Mouse (Mus musculus) erythroblast, embryonic 14.5 days (primary cell): ENCODE measurements at regions not wholly inside any gene's neighbourhood (a gene's known extent, or its start where the extent isn't known, plus 50 kb on each side); places are given as distances from the start of the nearest gene placed in this dataset.

Experiments used
- H3K27me3 ChIP-seq: 2 replicates; pipeline ENCODE4 v1.6.1; 2012; ENCODE audit warnings: inconsistent platforms; ENCODE audit not compliant: control insufficient read depth
- H3K36me3 ChIP-seq: 2 replicates; pipeline ENCODE4 v1.6.1; 2012; ENCODE audit warnings: mild to moderate bottlenecking, inconsistent platforms; ENCODE audit not compliant: control insufficient read depth
- H3K4me1 ChIP-seq: 2 replicates; pipeline ENCODE4 v1.6.1; 2012; ENCODE audit warnings: inconsistent platforms; ENCODE audit not compliant: control insufficient read depth
- H3K4me3 ChIP-seq: replicated peaks from 2 replicates; pipeline ENCODE3; 2012; ENCODE audit warnings: moderate library complexity, mild to moderate bottlenecking, inconsistent platforms
- H3K9me3 ChIP-seq: 2 replicates; pipeline ENCODE4 v1.6.1; 2012; ENCODE audit warnings: low read length, inconsistent platforms, mixed read lengths; ENCODE audit not compliant: control insufficient read depth
- GATA1 ChIP-seq: IDR thresholded peaks from 2 replicates; pipeline ENCODE4 v1.6.1; 2012; ENCODE audit warnings: low read length, inconsistent platforms, mixed read lengths
- TAL1 ChIP-seq: IDR thresholded peaks from 3 replicates; pipeline ENCODE4 v1.6.1; 2012; ENCODE audit warnings: low read length, inconsistent platforms, mixed read lengths

DNA sequence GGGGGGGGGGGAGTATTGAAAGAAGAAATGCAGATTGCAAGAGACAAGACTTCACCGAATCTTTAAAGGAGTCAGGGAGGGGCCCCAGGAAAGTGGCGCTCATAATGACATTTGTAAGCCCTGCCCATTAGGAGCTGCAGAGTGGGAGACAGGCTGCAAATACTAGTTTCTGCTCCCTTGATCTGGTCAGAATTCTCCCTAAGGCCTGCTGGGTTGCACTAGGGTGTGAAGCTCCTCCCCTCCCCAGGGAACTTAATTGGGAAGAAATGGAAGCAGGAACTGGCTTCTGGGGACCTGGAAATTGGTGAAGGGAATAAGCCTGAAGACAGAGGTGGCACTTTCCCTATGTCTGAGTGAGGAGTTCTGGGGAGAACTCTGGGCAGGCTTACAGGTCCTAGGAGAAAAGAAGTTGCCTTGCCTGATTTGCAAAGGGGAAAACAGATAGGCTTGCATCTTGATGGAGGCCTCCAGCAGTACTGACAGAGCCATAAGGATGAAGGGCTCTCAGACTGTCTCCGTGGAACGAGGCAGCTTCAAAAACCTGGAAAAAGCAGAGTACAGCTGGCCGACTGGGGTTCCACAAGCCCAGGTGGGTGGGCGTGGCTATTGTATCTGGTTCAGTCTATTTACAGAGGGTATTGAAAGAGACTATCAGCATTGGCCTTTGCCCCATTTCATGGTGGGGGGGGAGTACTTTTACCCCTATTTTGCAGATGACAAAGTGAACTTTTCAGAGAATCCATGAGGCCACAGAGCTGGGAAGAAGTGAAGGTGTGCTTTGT lies 125.7 kb downstream of the Plpp3 start:
- Histone ChIP-seq H3K9me3 (no peaks in the 10 kb centered on the region), H3K36me3 (no peaks in the 10 kb centered on the region), H3K4me1 (no peaks in the 10 kb centered on the region), H3K27me3 (no peaks in the 10 kb centered on the region), H3K4me3 (no peak overlapping the region)
- TF ChIP-seq GATA1 (no peak), TAL1 (no peak)

DNA sequence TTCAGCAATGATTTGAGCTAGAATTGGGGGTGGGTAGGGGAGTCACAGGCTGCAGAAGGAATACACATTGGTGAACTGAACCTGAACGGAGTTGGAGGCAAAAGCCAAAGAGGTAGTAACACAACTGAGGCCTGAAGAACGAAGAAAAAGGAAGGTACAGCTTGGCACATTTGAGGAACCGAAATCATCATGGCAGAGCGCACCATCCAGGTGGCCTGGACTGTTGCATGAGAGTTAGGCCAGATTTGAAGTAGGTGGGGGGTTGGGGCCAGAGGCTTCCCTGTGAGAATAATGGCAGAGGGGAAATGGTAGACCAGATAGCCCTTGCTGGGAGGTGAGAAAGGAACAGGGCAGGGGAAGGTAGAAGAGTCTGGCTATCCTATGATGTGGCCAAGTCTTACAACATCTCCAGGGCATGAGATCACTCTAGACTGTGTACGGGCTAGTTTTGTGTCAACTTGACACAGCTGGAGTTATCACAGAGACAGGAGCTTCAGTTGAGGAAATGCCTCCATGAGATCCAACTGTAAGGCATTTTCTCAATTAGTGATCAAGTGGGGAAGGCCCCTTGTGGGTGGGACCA lies 128.4 kb downstream of the Plpp3 start:
- H3K4me3 ChIP-seq = no peak overlapping the region
- H3K4me1 ChIP-seq = no peaks in the 10 kb centered on the region
- no peaks in the 10 kb centered on the region for H3K9me3 ChIP-seq
- no peaks in the 10 kb centered on the region for H3K36me3 ChIP-seq
- TF ChIP-seq TAL1 (no peak), GATA1 (no peak)
- no peaks in the 10 kb centered on the region for H3K27me3 ChIP-seq

DNA sequence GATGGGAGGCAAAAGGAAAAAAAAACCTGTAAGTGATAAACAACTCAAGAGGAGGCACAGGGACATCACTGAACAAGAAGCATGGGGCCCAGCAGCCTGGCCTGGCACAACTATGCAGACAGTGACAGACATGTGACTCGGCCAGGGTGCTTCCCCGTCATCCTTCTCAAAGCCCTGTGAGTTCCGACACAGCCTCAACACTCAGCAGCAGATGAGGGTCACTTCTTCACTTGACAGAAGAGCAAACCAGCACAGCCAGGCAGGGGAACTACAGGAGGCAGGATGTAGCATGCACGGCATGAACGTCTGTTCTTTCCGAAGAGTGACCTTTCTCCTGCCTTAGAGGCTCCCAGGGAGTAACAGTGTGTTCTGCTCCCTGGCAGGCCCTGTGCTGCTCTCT lies 129.2 kb downstream of the Plpp3 start:
- Histone ChIP-seq H3K4me1 (no peaks in the 10 kb centered on the region), H3K4me3 (no peak overlapping the region), H3K36me3 (no peaks in the 10 kb centered on the region), H3K27me3 (no peaks in the 10 kb centered on the region), H3K9me3 (no peaks in the 10 kb centered on the region)
- no peak for TF ChIP-seq GATA1

DNA sequence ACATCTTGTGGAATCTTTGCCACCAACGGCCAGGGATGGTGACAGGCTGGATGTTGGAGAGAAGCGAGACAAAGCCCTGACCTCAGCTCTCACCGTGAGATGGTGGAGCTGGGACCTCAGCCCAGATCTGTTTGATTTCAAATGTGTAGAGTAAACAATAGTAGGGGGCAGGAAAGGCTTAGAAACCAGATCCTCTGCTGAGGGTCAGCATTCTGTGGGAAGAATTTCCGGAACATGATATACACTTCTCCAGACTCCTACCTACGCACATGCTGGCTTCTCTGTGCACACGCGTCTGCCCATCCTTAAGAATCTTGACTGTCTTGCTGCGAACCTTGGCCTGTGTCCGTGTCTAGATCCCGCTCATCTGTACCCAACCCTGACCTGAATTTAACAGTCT lies 129.7 kb downstream of the Plpp3 start:
- Histone ChIP-seq H3K4me3 (no peak overlapping the region), H3K9me3 (no peaks in the 10 kb centered on the region), H3K4me1 (no peaks in the 10 kb centered on the region), H3K27me3 (no peaks in the 10 kb centered on the region), H3K36me3 (no peaks in the 10 kb centered on the region)
- no peak for TF ChIP-seq GATA1
- no peak for TF ChIP-seq TAL1

DNA sequence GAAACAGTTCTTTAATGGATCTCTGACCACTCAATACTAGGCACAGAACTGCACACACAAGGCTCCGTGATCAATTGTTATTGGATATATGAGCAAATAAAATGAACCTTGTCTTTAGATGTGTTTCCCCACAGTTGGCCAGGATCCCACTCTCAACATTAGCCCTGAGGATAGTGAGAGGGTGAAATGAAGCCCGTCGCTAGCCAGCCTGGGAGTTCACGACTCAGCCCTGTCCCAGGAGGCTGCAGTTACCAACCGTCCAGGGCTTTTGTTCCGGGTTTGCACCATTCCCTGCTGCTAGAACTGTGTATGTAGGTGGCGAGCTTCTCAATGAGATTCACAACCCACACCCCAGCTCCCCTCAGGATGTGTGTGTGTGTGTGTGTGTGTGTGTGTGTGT lies 130.3 kb downstream of the Plpp3 start:
- H3K4me1 ChIP-seq = no peaks in the 10 kb centered on the region
- no peak overlapping the region for H3K4me3 ChIP-seq
- H3K36me3 ChIP-seq = no peaks in the 10 kb centered on the region
- H3K9me3 ChIP-seq = no peaks in the 10 kb centered on the region
- TF ChIP-seq GATA1 (no peak), TAL1 (no peak)
- no peaks in the 10 kb centered on the region for H3K27me3 ChIP-seq

DNA sequence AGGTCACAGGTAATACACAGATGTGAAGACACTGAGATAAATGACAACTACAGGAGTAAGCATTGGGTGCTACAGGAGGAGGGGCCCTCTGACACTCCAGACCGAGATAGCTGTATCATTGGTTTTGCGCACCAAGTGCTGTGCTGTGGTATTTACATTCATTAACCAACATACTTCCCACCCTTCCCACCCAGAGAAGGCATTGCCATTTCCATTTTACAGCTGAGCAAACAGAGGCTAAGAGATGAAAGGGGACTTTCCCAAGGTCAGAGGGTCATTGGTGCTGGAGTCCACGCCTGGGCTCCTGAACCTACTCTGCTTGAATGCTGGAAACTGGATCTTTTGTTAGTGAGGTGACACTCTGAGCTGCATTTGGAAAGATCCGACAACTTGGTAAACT lies 132.5 kb downstream of the Plpp3 start:
- Histone ChIP-seq H3K9me3 (no peaks in the 10 kb centered on the region), H3K4me1 (no peaks in the 10 kb centered on the region), H3K4me3 (no peak overlapping the region), H3K36me3 (no peaks in the 10 kb centered on the region), H3K27me3 (no peaks in the 10 kb centered on the region)
- no peak for TF ChIP-seq TAL1
- TF ChIP-seq GATA1 = no peak

DNA sequence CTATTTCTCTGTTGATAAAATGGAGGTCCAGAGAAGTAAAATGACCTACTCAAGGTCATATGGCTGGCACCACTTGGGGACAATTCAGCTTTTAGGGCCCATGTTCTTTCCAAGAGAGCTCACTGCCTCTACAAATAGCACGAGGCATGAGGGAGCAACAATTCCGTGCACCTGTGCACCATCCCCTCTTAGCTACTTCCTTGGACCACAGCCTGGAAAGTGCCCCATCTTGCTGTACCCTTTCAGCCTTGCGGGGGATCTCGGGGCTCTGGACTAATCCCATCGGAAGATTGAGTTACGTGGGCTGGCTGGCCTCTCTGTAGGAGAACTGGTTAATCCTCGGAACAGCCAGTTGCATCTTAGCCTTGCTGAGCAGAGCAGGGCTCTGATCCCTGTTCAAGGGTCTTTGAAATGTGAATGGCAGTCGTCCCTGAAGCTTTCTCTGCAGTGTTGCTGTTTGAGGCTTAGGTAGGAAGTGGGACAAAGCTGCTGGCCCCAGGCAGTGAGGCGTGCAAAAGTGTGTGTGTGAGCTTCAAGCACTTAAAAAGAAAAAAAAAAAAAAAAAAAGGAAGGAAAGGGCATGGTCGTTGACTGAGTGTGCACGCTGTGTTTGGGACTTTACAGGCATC lies 133.8 kb downstream of the Plpp3 start:
- H3K9me3 ChIP-seq = no peaks in the 10 kb centered on the region
- no peaks in the 10 kb centered on the region for H3K4me1 ChIP-seq
- H3K4me3 ChIP-seq = no peak overlapping the region
- no peaks in the 10 kb centered on the region for H3K36me3 ChIP-seq
- no peak for TF ChIP-seq TAL1
- no peak for TF ChIP-seq GATA1
- no peaks in the 10 kb centered on the region for H3K27me3 ChIP-seq

DNA sequence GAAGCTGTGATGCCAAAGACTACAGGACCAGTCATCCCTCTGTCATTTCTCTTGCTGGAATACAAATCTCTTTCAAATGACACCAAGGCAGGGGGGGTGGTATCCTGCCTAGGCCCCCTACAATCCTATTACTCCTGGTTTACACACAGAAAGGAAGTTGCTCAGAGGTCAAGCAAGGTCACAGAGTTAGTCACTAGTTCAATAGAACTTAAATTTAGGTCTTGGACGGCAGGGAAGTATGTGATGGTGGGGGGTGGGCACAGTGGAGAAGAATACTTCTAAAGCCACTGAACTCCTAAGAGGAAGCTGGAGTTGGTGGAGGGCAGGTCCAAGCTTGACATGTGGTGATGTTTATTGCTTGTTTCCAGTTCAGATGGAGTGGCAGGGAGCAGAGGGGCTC lies 134.4 kb downstream of the Plpp3 start:
- Histone ChIP-seq H3K27me3 (no peaks in the 10 kb centered on the region), H3K4me3 (no peak overlapping the region), H3K36me3 (no peaks in the 10 kb centered on the region), H3K4me1 (no peaks in the 10 kb centered on the region), H3K9me3 (no peaks in the 10 kb centered on the region)
- TF ChIP-seq GATA1 (no peak), TAL1 (no peak)

DNA sequence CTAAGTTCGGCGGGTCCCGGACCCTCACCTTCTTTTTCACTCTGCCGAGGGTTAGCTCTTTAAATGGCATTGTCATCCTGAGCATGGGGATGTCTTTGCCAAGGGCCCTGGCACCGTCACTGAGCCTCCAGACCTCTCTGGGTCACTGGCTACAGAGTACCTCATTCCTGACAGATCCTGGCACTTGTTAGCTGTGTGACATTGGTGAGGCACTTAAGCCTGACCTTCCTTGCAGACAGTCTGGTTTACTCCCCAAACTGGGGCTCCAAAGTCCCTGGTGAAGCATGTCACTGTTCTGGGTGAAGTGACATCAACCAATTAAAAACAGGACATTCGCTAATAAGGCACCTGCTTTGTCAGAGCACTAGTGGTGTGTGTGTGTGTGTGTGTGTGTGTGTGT lies 142.2 kb downstream of the Plpp3 start:
- TF ChIP-seq GATA1 (no peak), TAL1 (no peak)

More for the DNA sequence above, 142.2 kb downstream of the Plpp3 start:
- Histone ChIP-seq H3K36me3 (no peaks in the 10 kb centered on the region), H3K27me3 (no peaks in the 10 kb centered on the region), H3K4me1 (no peaks in the 10 kb centered on the region), H3K4me3 (no peak overlapping the region), H3K9me3 (peaks cover 3% of the 10 kb centered on the region; the same call in 1 of the 2 replicates)
